ENCODE assay signal across 8 mouse cellular contexts in genomic region chr4:53384761-53385160, GRCm38 (mm10). TPM values are rescaled to one million over a fixed set of nuclear protein-coding genes. Genes with fewer than 3 reads are reported as not detected.
DNase-seq lines count a peak whose midpoint lies in the region; ATAC-seq and TF ChIP-seq lines count a peak whose summit lies in the region.

No protein-coding gene starts in this region.

- no peak overlapping the region for H3K9ac ChIP-seq in hindbrain, embryonic 14.5 days

- ATAC-seq in Patski, result peak; percentile 39
- ATAC-seq in hindbrain, embryonic 14.5 days (ENCODE audit: low FRiP score), result peak; percentile 48; the same call in 1 of the 2 replicates

- peak; percentile 27 for DNase-seq in Patski (ENCODE audit: low read depth, low spot score)
- peak; percentile 64 to 85 for DNase-seq in cerebellum, postnatal 25 days
- DNase-seq in frontal cortex, postnatal 36 days (ENCODE audit: low spot score in 2 of 2), result peak; percentile 69 to 90
- peak; percentile 92 for DNase-seq in hindbrain, embryonic 14.5 days (ENCODE audit: low spot score)
- peak; percentile 29 to 78 for DNase-seq in layer of hippocampus, postnatal 25 days (ENCODE audit: extremely low spot score in 1 of 2, low spot score in 1 of 2)
- peak; percentile 88 for DNase-seq in lung, postnatal 25 days (ENCODE audit: low spot score)
- peak; percentile 85 for DNase-seq in retina, postnatal 1 day
- peak; percentile 72 for DNase-seq in thymus, postnatal 4 days

- POLR2A ChIA-PET in Patski (lab: Charles Lee), result no interaction called here

- in situ Hi-C loops in Patski (cut with MboI; ENCODE audit: low pct_unique_long_range_greater_than_20kb), result loop anchor here (5.0 kb wide), 1 partner anchor 208 kb away; no protein-coding TSS in a partner anchor

- TF ChIP-seq CTCF in Patski (IDR thresholded peaks at IDR 0.05), result peak; percentile 74

- peaks cover 5% of the 10 kb centered on the region; the same call in 1 of the 2 replicates for H3K4me1 ChIP-seq in hindbrain, embryonic 14.5 days (replicated peaks; ENCODE audit: control insufficient read depth, insufficient read depth, low read length)

- H3K4me3 ChIP-seq in hindbrain, embryonic 14.5 days (replicated peaks; ENCODE audit: low read length), result no peak overlapping the region

- no peaks in the 10 kb centered on the region for H3K27me3 ChIP-seq in Patski
- no peaks in the 10 kb centered on the region for H3K27me3 ChIP-seq in hindbrain, embryonic 14.5 days (ENCODE audit: control insufficient read depth, insufficient read depth, low read length)

- no peak overlapping the region for H3K27ac ChIP-seq in hindbrain, embryonic 14.5 days

- 29% methylated on average over 6 of the region's 6 CpGs for WGBS in hindbrain, embryonic 14.5 days

- H3K9me3 ChIP-seq in hindbrain, embryonic 14.5 days (ENCODE audit: control insufficient read depth, low read length), result no peaks in the 10 kb centered on the region

- H3K36me3 ChIP-seq in hindbrain, embryonic 14.5 days (replicated peaks; ENCODE audit: control insufficient read depth, insufficient read depth), result no peaks in the 10 kb centered on the region

- peak overlapping the region; percentile 29; the same call in 1 of the 2 replicates for H3K4me2 ChIP-seq in hindbrain, embryonic 14.5 days (replicated peaks)

- CTCF ChIA-PET in Patski (lab: Charles Lee), result interaction anchor here (0.6 to 3.7 kb wide), 15 partner anchors 10 to 216 kb away, joined by 3 to 29 read pairs (median 4); no protein-coding TSS in a partner anchor

RNA-seq across cellular contexts. Expression of gene Slc44a1, which starts 55.5 kb away (rescaled TPM):
- 28.9 TPM for polyA plus RNA-seq in Patski (2021)
- polyA plus RNA-seq in hindbrain, embryonic 14.5 days (2014; fragmentation: Nextera tagmentation; extraction: Ambion mirVana), result 16.6 and 17.7 TPM in 2 replicates
- 100 to 1,000 TPM; 109 to 114 TPM for total RNA-seq in layer of hippocampus, postnatal 25 days (2021)

Comparison
In these comparisons a context has a peak if more than half of its experiments do, and no peak if none do; other contexts are left out.
1. DNase-seq: peak in every context shown above with its lines; median percentile 92 in hindbrain, embryonic 14.5 days; 88 in lung, postnatal 25 days; 85 in retina, postnatal 1 day; 80 in frontal cortex, postnatal 36 days; 74 in cerebellum, postnatal 25 days; 72 in thymus, postnatal 4 days; 54 in layer of hippocampus, postnatal 25 days; 27 in Patski.